Mouse (Mus musculus) cortical plate, adult 2 months (tissue): ENCODE data around the gene Hnrnpa3. TPM values are rescaled to one million over a fixed set of nuclear protein-coding genes. Genes with fewer than 3 reads are reported as not detected.

Source experiments
- H3K27ac ChIP-seq: fragments of 200-500 bp; 2 replicates; pipeline ENCODE4 v1.5.1; 2012; ENCODE audit warnings: low read length, control low read depth, inconsistent platforms; ENCODE audit not compliant: insufficient read depth
- H3K4me1 ChIP-seq: fragments of 200-500 bp; 2 replicates; pipeline ENCODE4 v1.6.1; 2011; ENCODE audit warnings: low read length; ENCODE audit not compliant: control insufficient read depth, insufficient read depth
- H3K4me3 ChIP-seq: fragments of 200-500 bp; 2 replicates; pipeline ENCODE4 v1.5.1; 2011; ENCODE audit warnings: mild to moderate bottlenecking, low read length, control low read depth; ENCODE audit not compliant: insufficient read depth
- CTCF ChIP-seq: fragments of 200-500 bp; IDR thresholded peaks from 2 replicates; pipeline ENCODE4 v1.5.1; 2011; ENCODE audit warnings: mild to moderate bottlenecking, control low read depth, low read length; ENCODE audit not compliant: insufficient read depth; ENCODE audit errors: extremely low read depth
- POLR2A ChIP-seq: fragments of 200-500 bp; IDR thresholded peaks from 2 replicates; pipeline ENCODE4 v1.6.1; 2011; ENCODE audit warnings: mild to moderate bottlenecking, low read length, control low read depth; ENCODE audit not compliant: insufficient read depth; ENCODE audit errors: extremely low read depth
- polyA plus RNA-seq: library from polyadenylated mRNA; depleted of rRNA; stranded (reverse); fragments of >200 nt; gene quantifications from 2 replicates; pipeline ENCODE4 v1.2.3, GENCODE M21; 2012

The Hnrnpa3 gene
- polyA plus RNA-seq, 1 experiment, result 199 TPM

GRCm38 (mm10) chr2:75702588-75702976 is 43.5 kb downstream of the Hnrnpa3 start:
- Histone ChIP-seq H3K27ac (peak overlapping the region; percentile 75; the same call in 1 of the 2 replicates), H3K4me1 (no peaks in the 10 kb centered on the region), H3K4me3 (peak overlapping the region; percentile 45; the same call in 1 of the 2 replicates)
- no peak for TF ChIP-seq CTCF
- no peak for TF ChIP-seq POLR2A

- peak overlapping the region; percentile 45 for H3K4me3 ChIP-seq
- H3K4me1 ChIP-seq, result no peaks in the 10 kb centered on the region
- peak overlapping the region; percentile 92 for H3K27ac ChIP-seq
- peak; percentile 42; the same call in 1 of the 2 replicates for TF ChIP-seq POLR2A
- no peak for TF ChIP-seq CTCF
Observed at GRCm38 (mm10) chr2:75703375-75704181, 44.5 kb downstream of the Hnrnpa3 start.

GRCm38 (mm10) chr2:75704234-75705161 is 45.4 kb downstream of the Hnrnpa3 start, which contains the start of gene Nfe2l2:
Gene Nfe2l2, minus strand, starts transcription at chr2:75704641.
- TF ChIP-seq CTCF, result no peak
- TF ChIP-seq POLR2A, result peak; percentile 63; the same call in 1 of the 2 replicates
- Histone ChIP-seq H3K27ac (peak within 1 kb of the TSS; percentile 92), H3K4me3 (peak within 1 kb of the TSS; percentile 45), H3K4me1 (no peaks in the 10 kb centered on the region)

- TF ChIP-seq POLR2A (no peak), CTCF (no peak)
- Histone ChIP-seq H3K4me1 (no peaks in the 10 kb centered on the region), H3K27ac (0 out of 2 replicates have a peak overlapping the region, but pooled peaks have one; percentile 48), H3K4me3 (peak overlapping the region; percentile 45; the same call in 1 of the 2 replicates)
Observed at GRCm38 (mm10) chr2:75705162-75705752, 46.2 kb downstream of the Hnrnpa3 start.

- Histone ChIP-seq H3K27ac (no peak overlapping the region), H3K4me1 (no peaks in the 10 kb centered on the region), H3K4me3 (no peak overlapping the region)
- no peak for TF ChIP-seq CTCF
- TF ChIP-seq POLR2A, result no peak
Observed at GRCm38 (mm10) chr2:75706435-75706834, 47.4 kb downstream of the Hnrnpa3 start.

GRCm38 (mm10) chr2:75707420-75707819 is 48.4 kb downstream of the Hnrnpa3 start:
- TF ChIP-seq CTCF (no peak), POLR2A (no peak)
- H3K27ac ChIP-seq, result no peak overlapping the region
- no peaks in the 10 kb centered on the region for H3K4me1 ChIP-seq
- no peak overlapping the region for H3K4me3 ChIP-seq

- Histone ChIP-seq H3K4me3 (no peak overlapping the region), H3K4me1 (no peaks in the 10 kb centered on the region), H3K27ac (no peak overlapping the region)
- no peak for TF ChIP-seq CTCF
- no peak for TF ChIP-seq POLR2A
Observed at GRCm38 (mm10) chr2:75713083-75713482, 54.0 kb downstream of the Hnrnpa3 start.

GRCm38 (mm10) chr2:75714766-75715165 is 55.7 kb downstream of the Hnrnpa3 start:
- TF ChIP-seq POLR2A (no peak), CTCF (no peak)
- Histone ChIP-seq H3K27ac (no peak overlapping the region), H3K4me1 (no peaks in the 10 kb centered on the region), H3K4me3 (no peak overlapping the region)
